Mouse (Mus musculus): ENCODE measurements around the gene Sirt3.

- no peak for TF ChIP-seq MAX (IDR thresholded peaks at IDR 0.05)
- no peak for TF ChIP-seq CTCF (IDR thresholded peaks at IDR 0.05; ENCODE audit: control insufficient read depth, insufficient read depth, insufficient read length)
- TF ChIP-seq CEBPB (IDR thresholded peaks at IDR 0.05; ENCODE audit: low read depth) = no peak
- no peak for TF ChIP-seq MYOD1 (IDR thresholded peaks at IDR 0.05; ENCODE audit: control insufficient read depth, insufficient read length, low read depth)
These were observed 11.9 kb upstream of the Sirt3 start for GRCm38 (mm10) chr7:140894031-140894430.

Data from C2C12 (cell line).